Mouse (Mus musculus): ENCODE measurements around the gene Ifna13. TPM values are rescaled to one million over a fixed set of nuclear protein-coding genes. Genes with fewer than 3 reads are reported as not detected.

The Ifna13 gene
- polyA plus RNA-seq, 1 experiment from 2014 or later: not detected

DNA sequence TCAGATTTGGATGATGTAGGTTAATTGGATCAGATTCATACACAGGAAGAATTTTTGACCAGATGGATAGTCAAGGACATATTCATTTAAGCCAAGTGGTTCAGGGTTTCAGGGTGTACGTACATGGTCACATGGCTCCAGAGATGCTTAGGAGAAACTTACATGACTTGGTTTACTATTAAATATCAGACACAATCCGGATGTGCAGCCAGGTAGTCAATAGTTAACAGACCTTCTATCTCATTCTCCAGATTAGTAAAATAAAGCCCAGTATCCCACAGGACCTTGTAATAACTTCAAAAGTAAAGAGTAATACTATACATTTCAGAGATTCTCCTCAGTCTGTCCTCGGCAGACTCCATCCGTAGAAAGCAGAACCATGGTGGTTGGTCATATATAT is 9.9 kb downstream of the Ifna13 start, which contains the start of gene C87499:
C87499 (minus strand) TSS at position 101 of the 400 bp plus-strand sequence.
- Histone ChIP-seq H3K9ac (replicated peaks) (no peak within 1 kb of the TSS), H3K4me2 (replicated peaks) (no peak within 1 kb of the TSS), H3K27ac (replicated peaks) (no peak within 1 kb of the TSS), H3K27me3 (no peaks in the 10 kb centered on the region), H3K4me1 (no peaks in the 10 kb centered on the region), H3K4me3 (no peak within 1 kb of the TSS), H3K36me3 (no peaks in the 10 kb centered on the region), H3K9me3 (no peaks in the 10 kb centered on the region)
- ATAC-seq (replicated peaks): no peak
- WGBS: 91% methylated on average over 4 of the region's 4 CpGs

DNA sequence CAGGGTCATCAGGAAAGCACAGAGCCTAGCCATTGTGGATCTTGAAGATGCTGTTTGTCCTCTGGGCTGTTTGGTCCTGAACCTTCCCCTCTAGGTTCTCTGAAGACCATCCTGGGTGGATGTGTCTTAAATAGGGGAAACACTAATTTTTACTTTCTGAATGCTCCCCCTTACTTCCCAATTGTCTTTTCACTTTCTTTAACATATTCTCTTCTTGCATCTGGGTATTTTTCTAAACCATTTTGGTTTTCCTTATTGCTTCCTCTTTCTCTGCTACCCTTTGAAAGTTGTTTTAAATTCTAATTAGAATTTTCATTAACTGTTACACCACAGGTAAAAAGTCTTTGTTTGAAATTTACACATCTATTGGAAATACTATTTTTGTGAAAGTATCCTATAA is 41.0 kb downstream of the Ifna13 start, which contains the start of gene Ifna12:
Ifna12 (minus strand) TSS at position 101 of the 400 bp plus-strand sequence.
- no peaks in the 10 kb centered on the region for H3K27me3 ChIP-seq
- H3K9ac ChIP-seq (replicated peaks): no peak within 1 kb of the TSS
- ATAC-seq (replicated peaks): no peak
- H3K4me3 ChIP-seq: no peak within 1 kb of the TSS
- H3K36me3 ChIP-seq: no peaks in the 10 kb centered on the region
- H3K4me2 ChIP-seq (replicated peaks): no peak within 1 kb of the TSS
- no peaks in the 10 kb centered on the region for H3K4me1 ChIP-seq
- H3K27ac ChIP-seq (replicated peaks): no peak within 1 kb of the TSS
- no peaks in the 10 kb centered on the region for H3K9me3 ChIP-seq

Other genes starting within 250 kb of the Ifna13 start
- gene Hacd4, start 205.5 kb downstream of the Ifna13 start, polyA plus RNA-seq (2015; fragmentation: Nextera tagmentation; extraction: Ambion mirVana): 2.6 and 3.5 TPM in 2 replicates
- gene Ifnb1, start 121.7 kb downstream of the Ifna13 start, polyA plus RNA-seq (2015; fragmentation: Nextera tagmentation; extraction: Ambion mirVana): not detected in 2 replicates
- gene Ifna15, start 86.2 kb downstream of the Ifna13 start, polyA plus RNA-seq (2015; fragmentation: Nextera tagmentation; extraction: Ambion mirVana): not detected in 2 replicates
- gene Ifna14, start 72.7 kb downstream of the Ifna13 start, polyA plus RNA-seq (2015; fragmentation: Nextera tagmentation; extraction: Ambion mirVana): not detected in 2 replicates
- gene Ifna9, start 52.1 kb downstream of the Ifna13 start, polyA plus RNA-seq (2015; fragmentation: Nextera tagmentation; extraction: Ambion mirVana): not detected in 2 replicates
- not detected in 2 replicates for gene Ifna12, start 41.1 kb downstream of the Ifna13 start, polyA plus RNA-seq (2015; fragmentation: Nextera tagmentation; extraction: Ambion mirVana)
- gene C87499, start 10.0 kb downstream of the Ifna13 start, polyA plus RNA-seq (2015; fragmentation: Nextera tagmentation; extraction: Ambion mirVana): not detected in 2 replicates
- gene Ifna16, start 32.5 kb upstream of the Ifna13 start, polyA plus RNA-seq (2015; fragmentation: Nextera tagmentation; extraction: Ambion mirVana): not detected in 2 replicates
- not detected in 2 replicates for gene Ifna2, start 39.5 kb upstream of the Ifna13 start, polyA plus RNA-seq (2015; fragmentation: Nextera tagmentation; extraction: Ambion mirVana)
- gene Ifnab, start 46.9 kb upstream of the Ifna13 start, polyA plus RNA-seq (2015; fragmentation: Nextera tagmentation; extraction: Ambion mirVana): not detected in 2 replicates
- 1.6 and 2.3 TPM in 2 replicates for gene Gm26566, start 77.3 kb upstream of the Ifna13 start, polyA plus RNA-seq (2015; fragmentation: Nextera tagmentation; extraction: Ambion mirVana)
- gene Klhl9, start 78.0 kb upstream of the Ifna13 start, polyA plus RNA-seq (2015; fragmentation: Nextera tagmentation; extraction: Ambion mirVana): 117 and 128 TPM in 2 replicates
- not detected in 2 replicates for gene Gm13271, start 110.4 kb upstream of the Ifna13 start, polyA plus RNA-seq (2015; fragmentation: Nextera tagmentation; extraction: Ambion mirVana)
- gene Gm13283, start 115.7 kb upstream of the Ifna13 start, polyA plus RNA-seq (2015; fragmentation: Nextera tagmentation; extraction: Ambion mirVana): 0.14 TPM in 1 of 2 replicates, not detected in the other
- not detected in 2 replicates for gene Gm13290, start 129.4 kb upstream of the Ifna13 start, polyA plus RNA-seq (2015; fragmentation: Nextera tagmentation; extraction: Ambion mirVana)
- not detected in 2 replicates for gene Gm13289, start 132.5 kb upstream of the Ifna13 start, polyA plus RNA-seq (2015; fragmentation: Nextera tagmentation; extraction: Ambion mirVana)
- not detected in 2 replicates for gene Gm13272, start 135.4 kb upstream of the Ifna13 start, polyA plus RNA-seq (2015; fragmentation: Nextera tagmentation; extraction: Ambion mirVana)
- gene Ifnz, start 137.7 kb upstream of the Ifna13 start, polyA plus RNA-seq (2015; fragmentation: Nextera tagmentation; extraction: Ambion mirVana): 0.20 TPM in 1 of 2 replicates, not detected in the other
- not detected in 2 replicates for gene Gm13276, start 141.2 kb upstream of the Ifna13 start, polyA plus RNA-seq (2015; fragmentation: Nextera tagmentation; extraction: Ambion mirVana)
- gene Gm13277, start 144.2 kb upstream of the Ifna13 start, polyA plus RNA-seq (2015; fragmentation: Nextera tagmentation; extraction: Ambion mirVana): not detected in 2 replicates
- gene Gm13278, start 147.1 kb upstream of the Ifna13 start, polyA plus RNA-seq (2015; fragmentation: Nextera tagmentation; extraction: Ambion mirVana): not detected in 2 replicates
- gene Gm13275, start 150.0 kb upstream of the Ifna13 start, polyA plus RNA-seq (2015; fragmentation: Nextera tagmentation; extraction: Ambion mirVana): not detected in 2 replicates
- gene Gm13279, start 152.9 kb upstream of the Ifna13 start, polyA plus RNA-seq (2015; fragmentation: Nextera tagmentation; extraction: Ambion mirVana): not detected in 2 replicates
- gene Gm13285, start 155.2 kb upstream of the Ifna13 start, polyA plus RNA-seq (2015; fragmentation: Nextera tagmentation; extraction: Ambion mirVana): not detected in 2 replicates
- not detected in 2 replicates for gene Gm13287, start 158.8 kb upstream of the Ifna13 start, polyA plus RNA-seq (2015; fragmentation: Nextera tagmentation; extraction: Ambion mirVana)
- not detected in 2 replicates for gene Gm13288, start 161.1 kb upstream of the Ifna13 start, polyA plus RNA-seq (2015; fragmentation: Nextera tagmentation; extraction: Ambion mirVana)
- gene Ifna7, start 171.8 kb upstream of the Ifna13 start, polyA plus RNA-seq (2015; fragmentation: Nextera tagmentation; extraction: Ambion mirVana): not detected in 2 replicates
- gene Ifna11, start 175.5 kb upstream of the Ifna13 start, polyA plus RNA-seq (2015; fragmentation: Nextera tagmentation; extraction: Ambion mirVana): not detected in 2 replicates
- not detected in 2 replicates for gene Ifna6, start 183.0 kb upstream of the Ifna13 start, polyA plus RNA-seq (2015; fragmentation: Nextera tagmentation; extraction: Ambion mirVana)
- gene Ifna5, start 191.1 kb upstream of the Ifna13 start, polyA plus RNA-seq (2015; fragmentation: Nextera tagmentation; extraction: Ambion mirVana): not detected in 2 replicates
- gene Ifna4, start 197.4 kb upstream of the Ifna13 start, polyA plus RNA-seq (2015; fragmentation: Nextera tagmentation; extraction: Ambion mirVana): not detected in 2 replicates
- not detected in 2 replicates for gene Ifna1, start 205.6 kb upstream of the Ifna13 start, polyA plus RNA-seq (2015; fragmentation: Nextera tagmentation; extraction: Ambion mirVana)
- gene Ifne, start 235.7 kb upstream of the Ifna13 start, polyA plus RNA-seq (2015; fragmentation: Nextera tagmentation; extraction: Ambion mirVana): not detected in 2 replicates

Data from forebrain, embryonic 15.5 days (tissue).